Mouse (Mus musculus): Measurements from ENCODE around the gene Hbb-bt.

DNA sequence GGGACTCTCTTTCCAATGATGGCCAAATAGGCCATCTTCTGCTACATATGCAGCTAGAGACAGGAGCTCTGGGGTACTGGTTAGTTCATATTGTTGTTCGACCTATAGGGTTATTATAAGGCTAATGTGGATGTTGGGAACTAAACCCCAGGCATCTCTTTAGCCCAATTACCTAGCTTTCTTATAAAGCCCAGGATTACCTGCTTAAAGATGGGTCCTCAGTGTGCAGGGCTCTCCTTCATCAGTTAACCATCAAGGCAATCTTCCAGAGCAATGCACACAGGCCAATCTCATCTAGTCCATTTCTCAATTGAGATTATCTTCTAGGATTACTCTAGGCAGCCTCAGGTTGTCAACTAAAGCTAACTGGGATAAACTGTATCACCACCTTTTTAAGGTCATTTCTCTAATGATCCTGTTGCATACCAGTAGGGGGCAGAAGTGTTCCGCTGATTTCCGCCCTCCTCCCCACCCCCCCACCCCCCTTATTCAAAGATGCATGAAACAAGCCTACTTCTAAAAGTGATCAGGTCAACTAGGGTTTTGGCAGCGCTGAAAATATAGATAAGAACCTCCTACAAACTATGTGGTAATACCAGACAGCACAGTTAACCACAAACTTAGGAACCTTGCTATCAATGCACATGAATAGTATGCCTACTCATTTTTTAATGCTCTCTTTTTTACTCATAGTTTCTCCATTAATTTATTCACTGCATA lies 21.0 kb downstream of the Hbb-bt start:
- TF ChIP-seq CTCF (IDR thresholded peaks at IDR 0.05; ENCODE audit: low read depth) = no peak
- TF ChIP-seq EP300 (optimal IDR thresholded peaks at IDR 0.05) = no peak
